ENCODE assay signal across 8 mouse cellular contexts in the genomic region with DNA sequence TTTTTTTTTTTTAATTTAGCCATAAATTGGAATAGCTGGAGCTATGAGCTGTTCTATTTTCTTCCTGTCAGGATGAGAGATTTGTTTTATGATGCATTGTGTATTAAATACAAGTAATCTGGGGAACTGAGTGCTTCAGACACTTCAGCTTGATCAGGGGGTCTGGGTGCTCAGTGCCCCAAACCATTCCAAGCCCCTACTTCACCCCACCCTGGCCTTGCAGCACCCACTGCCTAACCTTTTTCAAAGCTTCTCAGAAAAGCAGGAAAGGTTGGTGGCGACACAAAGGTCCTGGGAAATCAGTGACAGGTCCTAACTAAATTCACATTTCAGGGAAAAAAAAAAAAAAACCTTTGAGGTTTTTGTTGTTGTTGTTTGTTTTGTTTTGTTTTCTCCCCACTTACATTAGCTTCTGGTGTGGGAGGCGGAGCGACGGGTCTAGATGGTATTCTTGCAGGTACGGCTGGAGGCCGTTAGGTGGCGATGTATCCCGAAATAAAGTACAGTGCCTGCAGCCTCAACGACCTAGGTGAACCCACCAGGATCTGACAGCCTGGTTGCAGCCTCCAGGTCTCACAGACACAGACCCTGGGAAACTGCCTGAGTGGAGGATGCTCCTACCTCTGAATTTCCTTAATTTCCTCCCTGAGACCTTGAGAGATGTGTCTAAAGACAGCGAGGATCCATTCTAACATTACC.
DNase-seq lines count a peak whose midpoint lies in the region; ATAC-seq lines count a peak whose summit lies in the region.

No protein-coding gene starts in this region.

- no peaks in the 10 kb centered on the region for H3K36me3 ChIP-seq in hindbrain, embryonic 10.5 days

- no peak overlapping the region for H3K4me3 ChIP-seq in hindbrain, embryonic 10.5 days

- no peak overlapping the region for H3K27ac ChIP-seq in hindbrain, embryonic 10.5 days

- ATAC-seq in frontal cortex, adult (ENCODE audit: low TSS enrichment), result peak; percentile 88
- ATAC-seq in inflammation-experienced regulatory T-cells, adult 6 months, result no peak

- H3K9me3 ChIP-seq in hindbrain, embryonic 10.5 days, result no peaks in the 10 kb centered on the region

- peaks cover 37% of the 10 kb centered on the region for H3K4me1 ChIP-seq in hindbrain, embryonic 10.5 days (replicated peaks)

- DNase-seq in Muller cell, postnatal 12 days (ENCODE audit: inconsistent ontology term), result peak; percentile 55
- DNase-seq in c-Kit-positive CD71-positive TER-119-negative erythroid progenitor cells, embryonic 14.5 days (ENCODE audit: low read depth), result peak; percentile 3
- DNase-seq in hindbrain, embryonic 10.5 days (ENCODE audit: low spot score), result peak; percentile 75
- DNase-seq in layer of hippocampus, postnatal 14 days (ENCODE audit: low spot score in 2 of 2), result peak; percentile 63 to 68
- peak; percentile 81 for DNase-seq in lung, postnatal 14 days
- DNase-seq in right cerebral cortex, postnatal 25 days, result peak; percentile 52

- peaks cover 23% of the 10 kb centered on the region for H3K27me3 ChIP-seq in hindbrain, embryonic 10.5 days (ENCODE audit: insufficient read depth, poor library complexity, severe bottlenecking)

- 11% methylated on average over 10 of the region's 10 CpGs for WGBS in hindbrain, embryonic 10.5 days

Comparison
In these comparisons a context has a peak if more than half of its experiments do, and no peak if none do; other contexts are left out.
1. DNase-seq: peak in every context shown above with its lines; median percentile 81 in lung, postnatal 14 days; 75 in hindbrain, embryonic 10.5 days; 66 in layer of hippocampus, postnatal 14 days; 55 in Muller cell, postnatal 12 days; 52 in right cerebral cortex, postnatal 25 days; 3 in c-Kit-positive CD71-positive TER-119-negative erythroid progenitor cells, embryonic 14.5 days.